12 mouse cellular contexts compared by ENCODE assay signal in genomic region chr7:59231960-59232359, GRCm38 (mm10). TPM values are rescaled to one million over a fixed set of nuclear protein-coding genes. Genes with fewer than 3 reads are reported as not detected.
DNase-seq lines count a peak whose midpoint lies in the region; ATAC-seq lines count a peak whose summit lies in the region.
"Had no signal": no experiment of that assay in that cellular context is flagged by ENCODE, and none has a peak within 500 bp of the region (broad histone marks: within the 10 kb centered on the region; RNA-seq: fewer than 3 reads in every experiment).

No protein-coding gene starts in this region.

- H3K36me3 ChIP-seq in forebrain, embryonic 13.5 days (ENCODE audit: poor library complexity, severe bottlenecking) = no peaks in the 10 kb centered on the region
- H3K36me3 ChIP-seq in forebrain, embryonic 10.5 days (replicated peaks) = peaks cover 3% of the 10 kb centered on the region; the same call in 1 of the 2 replicates
- H3K36me3 ChIP-seq in megakaryocyte, embryonic 14.5 days (replicated peaks; ENCODE audit: low read length) = no peaks in the 10 kb centered on the region
- no peaks in the 10 kb centered on the region for H3K36me3 ChIP-seq in liver, embryonic 13.5 days
- no peaks in the 10 kb centered on the region for H3K36me3 ChIP-seq in neural tube, embryonic 15.5 days

- H3K4me1 ChIP-seq in forebrain, embryonic 13.5 days = peaks cover 12% of the 10 kb centered on the region
- peaks cover 18% of the 10 kb centered on the region for H3K4me1 ChIP-seq in forebrain, embryonic 10.5 days
- H3K4me1 ChIP-seq in megakaryocyte, embryonic 14.5 days = peaks cover 26% of the 10 kb centered on the region
- H3K4me1 ChIP-seq in liver, embryonic 13.5 days (replicated peaks) = peaks cover 38% of the 10 kb centered on the region
- H3K4me1 ChIP-seq in neural tube, embryonic 15.5 days = peaks cover 13% of the 10 kb centered on the region

- no peak overlapping the region for H3K27ac ChIP-seq in forebrain, embryonic 13.5 days
- no peak overlapping the region for H3K27ac ChIP-seq in forebrain, embryonic 10.5 days
- no peak overlapping the region for H3K27ac ChIP-seq in liver, embryonic 13.5 days
- no peak overlapping the region for H3K27ac ChIP-seq in neural tube, embryonic 15.5 days (replicated peaks)

- no peak for ATAC-seq in forebrain, embryonic 13.5 days
- ATAC-seq in megakaryocyte, adult 5-6 weeks (ENCODE audit: poor library complexity, severe bottlenecking) = no peak
- ATAC-seq in liver, embryonic 13.5 days (ENCODE audit: low read depth) = no peak
- no peak for ATAC-seq in neural tube, embryonic 15.5 days (ENCODE audit: low FRiP score)

- H3K4me3 ChIP-seq in forebrain, embryonic 13.5 days = no peak overlapping the region
- no peak overlapping the region for H3K4me3 ChIP-seq in forebrain, embryonic 10.5 days
- H3K4me3 ChIP-seq in megakaryocyte, embryonic 14.5 days (replicated peaks) = peak overlapping the region; percentile 11
- 0 out of 2 replicates have a peak overlapping the region, but pooled peaks have one; percentile 16 for H3K4me3 ChIP-seq in liver, embryonic 13.5 days (replicated peaks)
- no peak overlapping the region for H3K4me3 ChIP-seq in neural tube, embryonic 15.5 days (replicated peaks)

- peak overlapping the region; percentile 10 for H3K4me2 ChIP-seq in forebrain, embryonic 13.5 days
- H3K4me2 ChIP-seq in liver, embryonic 13.5 days = peak overlapping the region; percentile 34
- H3K4me2 ChIP-seq in neural tube, embryonic 15.5 days = peak overlapping the region; percentile 34; the same call in 1 of the 2 replicates

- H3K9me3 ChIP-seq in forebrain, embryonic 13.5 days (replicated peaks) = no peaks in the 10 kb centered on the region
- no peaks in the 10 kb centered on the region for H3K9me3 ChIP-seq in forebrain, embryonic 10.5 days
- no peaks in the 10 kb centered on the region for H3K9me3 ChIP-seq in megakaryocyte, embryonic 14.5 days
- H3K9me3 ChIP-seq in liver, embryonic 13.5 days (replicated peaks) = no peaks in the 10 kb centered on the region
- H3K9me3 ChIP-seq in neural tube, embryonic 15.5 days (replicated peaks) = no peaks in the 10 kb centered on the region

- DNase-seq in forebrain, embryonic 10.5 days (ENCODE audit: extremely low spot score, low spot score) = no peak
- no peak for DNase-seq in liver, embryonic 13.5 days
- no peak for DNase-seq in urinary bladder, adult 2 months (ENCODE audit: low spot score)
- DNase-seq in kidney, postnatal 36 days = no peak
- DNase-seq: adrenal gland, postnatal 25 days; cerebellum, adult 2 months; lung, postnatal 4 days; thymus, adult 2 months had no signal

- no peaks in the 10 kb centered on the region for H3K27me3 ChIP-seq in forebrain, embryonic 13.5 days
- H3K27me3 ChIP-seq in forebrain, embryonic 10.5 days (ENCODE audit: poor library complexity, severe bottlenecking) = no peaks in the 10 kb centered on the region
- no peaks in the 10 kb centered on the region for H3K27me3 ChIP-seq in megakaryocyte, embryonic 14.5 days (replicated peaks)
- no peaks in the 10 kb centered on the region for H3K27me3 ChIP-seq in liver, embryonic 13.5 days
- H3K27me3 ChIP-seq in neural tube, embryonic 15.5 days (replicated peaks) = no peaks in the 10 kb centered on the region

- no peak overlapping the region for H3K9ac ChIP-seq in forebrain, embryonic 13.5 days
- peak overlapping the region; percentile 41; the same call in 1 of the 2 replicates for H3K9ac ChIP-seq in liver, embryonic 13.5 days
- H3K9ac ChIP-seq in neural tube, embryonic 15.5 days (replicated peaks) = no peak overlapping the region

- 83% methylated on average over 1 of the region's 1 CpGs for WGBS in forebrain, embryonic 13.5 days
- WGBS in forebrain, embryonic 10.5 days = 92% methylated on average over 1 of the region's 1 CpGs
- 31% methylated on average over 1 of the region's 1 CpGs for WGBS in liver, embryonic 13.5 days (ENCODE audit: insufficient replicate concordance)
- 76% methylated on average over 1 of the region's 1 CpGs for WGBS in neural tube, embryonic 15.5 days

RNA-seq across cellular contexts. Expression of gene Ube3a, which starts 3.4 kb away (rescaled TPM):
- polyA plus RNA-seq in forebrain, embryonic 13.5 days (2015; fragmentation: Nextera tagmentation; extraction: Ambion mirVana) = 163 and 180 TPM in 2 replicates
- 96.7 and 105 TPM in 2 replicates for polyA plus RNA-seq in forebrain, embryonic 10.5 days (2016; fragmentation: Nextera tagmentation; extraction: Ambion mirVana)
- 8.7 and 34.6 TPM in 2 replicates for polyA plus RNA-seq in megakaryocyte, embryonic 14.5 days (2012; ENCODE audit: insufficient read depth, low replicate concordance)
- 37.9 and 46.5 TPM in 2 replicates for total RNA-seq in megakaryocyte, adult 5-6 weeks (2015)
- total RNA-seq in megakaryocyte, adult 5-6 weeks (2017) = 51.1 and 80.3 TPM in 2 replicates
- polyA plus RNA-seq in liver, embryonic 13.5 days (2015; fragmentation: Nextera tagmentation; extraction: Ambion mirVana) = 70.9 and 83.7 TPM in 2 replicates
- 163 and 178 TPM in 2 replicates for polyA plus RNA-seq in neural tube, embryonic 15.5 days (2015; fragmentation: Nextera tagmentation; extraction: Ambion mirVana)
- 15.9 and 21.4 TPM in 2 replicates for polyA plus RNA-seq in urinary bladder, adult 2 months (2012; rRNA removed)

Comparison
In these comparisons a context has a peak if more than half of its experiments do, and no peak if none do; other contexts are left out.
1. H3K4me3 ChIP-seq: peak in megakaryocyte, embryonic 14.5 days (single experiment) and liver, embryonic 13.5 days (single experiment); none in forebrain, embryonic 13.5 days (single experiment), forebrain, embryonic 10.5 days (single experiment) and neural tube, embryonic 15.5 days (single experiment).
2. Peak in every context shown above with its lines, with median percentiles within 50 percentile points of each other: H3K4me2 ChIP-seq.